Mouse (Mus musculus): ENCODE measurements around the gene Vopp1. TPM values are rescaled to one million over a fixed set of nuclear protein-coding genes. Genes with fewer than 3 reads are reported as not detected.
"Not testable (repeated sequence)": the region's sequence is repeated elsewhere in the genome, so short reads cannot be mapped to it uniquely, and the experiment has no call there.

The Vopp1 gene
- polyA plus RNA-seq (2011; ENCODE audit: insufficient read length, low read depth, missing spikeins), result 52.2 and 52.5 TPM in 2 replicates

GRCm38 (mm10) chr6:57824422-57825258 lies at the start of gene Vopp1:
Vopp1 (minus strand) TSS chr6:57825159.
- peak within 1 kb of the TSS; percentile 51 for H3K27ac ChIP-seq (ENCODE audit: insufficient read depth, low read length)
- peak within 1 kb of the TSS; percentile 64 for H3K4me3 ChIP-seq (ENCODE audit: insufficient read depth, low read length)
- TF ChIP-seq CTCF (IDR thresholded peaks at IDR 0.05; ENCODE audit: borderline replicate concordance, insufficient read depth, low read length) (no peak), POLR2A (IDR thresholded peaks at IDR 0.05; ENCODE audit: low read depth, low read length) (peak; percentile 83)
- no peaks in the 10 kb centered on the region for H3K4me1 ChIP-seq (ENCODE audit: control insufficient read depth, insufficient read depth, low read length)

- no peak overlapping the region for H3K4me3 ChIP-seq (ENCODE audit: insufficient read depth, low read length)
- H3K27ac ChIP-seq (ENCODE audit: insufficient read depth, low read length), result no peak overlapping the region
- no peaks in the 10 kb centered on the region for H3K4me1 ChIP-seq (ENCODE audit: control insufficient read depth, insufficient read depth, low read length)
- TF ChIP-seq POLR2A (IDR thresholded peaks at IDR 0.05; ENCODE audit: low read depth, low read length) (no peak), CTCF (IDR thresholded peaks at IDR 0.05; ENCODE audit: borderline replicate concordance, insufficient read depth, low read length) (no peak)
These were observed 34.4 kb upstream of the Vopp1 start for GRCm38 (mm10) chr6:57859043-57860042.

GRCm38 (mm10) chr6:57851177-57851576 lies 26.2 kb upstream of the Vopp1 start:
- not testable (repeated sequence) for H3K27ac ChIP-seq (ENCODE audit: insufficient read depth, low read length); H3K4me3 ChIP-seq (ENCODE audit: insufficient read depth, low read length); H3K4me1 ChIP-seq (ENCODE audit: control insufficient read depth, insufficient read depth, low read length)

GRCm38 (mm10) chr6:57850286-57850685 lies 25.3 kb upstream of the Vopp1 start, which contains the start of gene Vmn1r21:
Vmn1r21 (minus strand) TSS chr6:57850343.
- H3K4me1 ChIP-seq (ENCODE audit: control insufficient read depth, insufficient read depth, low read length), result no peaks in the 10 kb centered on the region

GRCm38 (mm10) chr6:57839693-57840408 lies 14.9 kb upstream of the Vopp1 start:
- Histone ChIP-seq H3K27ac (ENCODE audit: insufficient read depth, low read length) (no peak overlapping the region), H3K4me3 (ENCODE audit: insufficient read depth, low read length) (no peak overlapping the region), H3K4me1 (ENCODE audit: control insufficient read depth, insufficient read depth, low read length) (no peaks in the 10 kb centered on the region)
- no peak for TF ChIP-seq POLR2A (IDR thresholded peaks at IDR 0.05; ENCODE audit: low read depth, low read length)
- TF ChIP-seq CTCF (IDR thresholded peaks at IDR 0.05; ENCODE audit: borderline replicate concordance, insufficient read depth, low read length), result no peak

More at GRCm38 (mm10) chr6:57850286-57850685, 25.3 kb upstream of the Vopp1 start, which contains the start of gene Vmn1r21:
- Histone ChIP-seq H3K4me3 (ENCODE audit: insufficient read depth, low read length) (no peak within 1 kb of the TSS), H3K27ac (ENCODE audit: insufficient read depth, low read length) (no peak within 1 kb of the TSS)
- TF ChIP-seq POLR2A (IDR thresholded peaks at IDR 0.05; ENCODE audit: low read depth, low read length) (no peak), CTCF (IDR thresholded peaks at IDR 0.05; ENCODE audit: borderline replicate concordance, insufficient read depth, low read length) (no peak)

- Histone ChIP-seq H3K4me1 (ENCODE audit: control insufficient read depth, insufficient read depth, low read length) (no peaks in the 10 kb centered on the region), H3K27ac (ENCODE audit: insufficient read depth, low read length) (no peak overlapping the region), H3K4me3 (ENCODE audit: insufficient read depth, low read length) (peak overlapping the region; percentile 64)
- TF ChIP-seq CTCF (IDR thresholded peaks at IDR 0.05; ENCODE audit: borderline replicate concordance, insufficient read depth, low read length), result no peak
- TF ChIP-seq POLR2A (IDR thresholded peaks at IDR 0.05; ENCODE audit: low read depth, low read length), result no peak; the same call in 1 of the 2 replicates
These were observed 328 bp upstream of the Vopp1 start for GRCm38 (mm10) chr6:57825259-57825715.

- TF ChIP-seq CTCF (IDR thresholded peaks at IDR 0.05; ENCODE audit: borderline replicate concordance, insufficient read depth, low read length), result no peak
- no peak for TF ChIP-seq POLR2A (IDR thresholded peaks at IDR 0.05; ENCODE audit: low read depth, low read length)
- H3K27ac ChIP-seq (ENCODE audit: insufficient read depth, low read length), result no peak overlapping the region
- H3K4me3 ChIP-seq (ENCODE audit: insufficient read depth, low read length), result peak overlapping the region; percentile 30; the same call in 1 of the 2 replicates
- H3K4me1 ChIP-seq (ENCODE audit: control insufficient read depth, insufficient read depth, low read length), result no peaks in the 10 kb centered on the region
These were observed 1.5 kb downstream of the Vopp1 start for GRCm38 (mm10) chr6:57823461-57823860.

GRCm38 (mm10) chr6:57822648-57823410 lies 2.1 kb downstream of the Vopp1 start:
- Histone ChIP-seq H3K27ac (ENCODE audit: insufficient read depth, low read length) (no peak overlapping the region), H3K4me3 (ENCODE audit: insufficient read depth, low read length) (no peak overlapping the region; the same call in 1 of the 2 replicates), H3K4me1 (ENCODE audit: control insufficient read depth, insufficient read depth, low read length) (no peaks in the 10 kb centered on the region)
- no peak for TF ChIP-seq POLR2A (IDR thresholded peaks at IDR 0.05; ENCODE audit: low read depth, low read length)
- no peak for TF ChIP-seq CTCF (IDR thresholded peaks at IDR 0.05; ENCODE audit: borderline replicate concordance, insufficient read depth, low read length)
